Mouse (Mus musculus) intestine, postnatal 0 days (tissue): ENCODE results near the gene Zbed3. TPM values are rescaled to one million over a fixed set of nuclear protein-coding genes. Genes with fewer than 3 reads are reported as not detected.
"Not testable (repeated sequence)": the region's sequence is repeated elsewhere in the genome, so short reads cannot be mapped to it uniquely, and the experiment has no call there.

ENCODE experiments used
- ATAC-seq: fragments of 200-750 bp; cut with Nextera tagmentation; 2 replicates; pipeline ENCODE4 v1.8.0; 2017; ENCODE audit warnings: mild to moderate bottlenecking, moderate TSS enrichment, moderate library complexity
- H3K27ac ChIP-seq: fragments of 300-500 bp; sonication (generic); 2 replicates; pipeline ENCODE4 v1.5.1; 2014; ENCODE audit warnings: mild to moderate bottlenecking, low read depth, low read length, moderate library complexity
- H3K27me3 ChIP-seq: fragments of 300-500 bp; sonication (generic); replicated peaks from 2 replicates; pipeline ENCODE4 v1.6.1; 2014; ENCODE audit warnings: low read length, mixed read lengths; ENCODE audit not compliant: control insufficient read depth, insufficient read depth
- H3K36me3 ChIP-seq: fragments of 300-500 bp; sonication (generic); 2 replicates; pipeline ENCODE4 v1.6.1; 2014; ENCODE audit warnings: mild to moderate bottlenecking, moderate library complexity; ENCODE audit not compliant: control insufficient read depth, insufficient read depth
- H3K4me1 ChIP-seq: fragments of 300-500 bp; sonication (generic); replicated peaks from 2 replicates; pipeline ENCODE4 v1.6.1; 2014; ENCODE audit warnings: antibody characterized with exemption, low read length, mixed read lengths; ENCODE audit not compliant: control insufficient read depth, insufficient read depth
- H3K4me2 ChIP-seq: fragments of 300-500 bp; sonication (generic); replicated peaks from 2 replicates; pipeline ENCODE4 v1.6.1; 2014; ENCODE audit warnings: low read depth, mild to moderate bottlenecking, moderate library complexity
- H3K4me3 ChIP-seq: fragments of 300-500 bp; sonication (generic); 2 replicates; pipeline ENCODE4 v1.5.1; 2014; ENCODE audit warnings: low read depth, low read length
- H3K9ac ChIP-seq: fragments of 300-500 bp; sonication (generic); 2 replicates; pipeline ENCODE4 v1.6.1; 2014; ENCODE audit warnings: mild to moderate bottlenecking, low read depth, low read length
- H3K9me3 ChIP-seq: fragments of 300-500 bp; sonication (generic); 2 replicates; pipeline ENCODE4 v1.6.1; 2016; ENCODE audit warnings: mixed run types; ENCODE audit not compliant: control insufficient read depth
- CTCF ChIP-seq: sonication (generic); IDR thresholded peaks from 2 replicates; pipeline ENCODE4 v1.5.1; 2016; ENCODE audit warnings: low read depth, mild to moderate bottlenecking, control low read depth, antibody characterized with exemption, moderate library complexity
- WGBS: fragments of 180-500 bp; shearing (Covaris S2); extraction: QIAGEN DNeasy Blood & Tissue Kit; methylation state at CpG from one replicate; pipeline ENCODE4 v1.1.7; 2014; 5-methylcytosine and 5-hydroxymethylcytosine counted together
- polyA plus RNA-seq: library from polyadenylated mRNA; unstranded; fragments of >200 nt; fragmentation: Nextera tagmentation; extraction: Ambion mirVana; gene quantifications from 2 replicates; pipeline ENCODE4 v1.2.1, GENCODE M21; 2015

Gene Zbed3
- polyA plus RNA-seq, 1 experiment from 2014 or later, result 20.9 TPM

DNA sequence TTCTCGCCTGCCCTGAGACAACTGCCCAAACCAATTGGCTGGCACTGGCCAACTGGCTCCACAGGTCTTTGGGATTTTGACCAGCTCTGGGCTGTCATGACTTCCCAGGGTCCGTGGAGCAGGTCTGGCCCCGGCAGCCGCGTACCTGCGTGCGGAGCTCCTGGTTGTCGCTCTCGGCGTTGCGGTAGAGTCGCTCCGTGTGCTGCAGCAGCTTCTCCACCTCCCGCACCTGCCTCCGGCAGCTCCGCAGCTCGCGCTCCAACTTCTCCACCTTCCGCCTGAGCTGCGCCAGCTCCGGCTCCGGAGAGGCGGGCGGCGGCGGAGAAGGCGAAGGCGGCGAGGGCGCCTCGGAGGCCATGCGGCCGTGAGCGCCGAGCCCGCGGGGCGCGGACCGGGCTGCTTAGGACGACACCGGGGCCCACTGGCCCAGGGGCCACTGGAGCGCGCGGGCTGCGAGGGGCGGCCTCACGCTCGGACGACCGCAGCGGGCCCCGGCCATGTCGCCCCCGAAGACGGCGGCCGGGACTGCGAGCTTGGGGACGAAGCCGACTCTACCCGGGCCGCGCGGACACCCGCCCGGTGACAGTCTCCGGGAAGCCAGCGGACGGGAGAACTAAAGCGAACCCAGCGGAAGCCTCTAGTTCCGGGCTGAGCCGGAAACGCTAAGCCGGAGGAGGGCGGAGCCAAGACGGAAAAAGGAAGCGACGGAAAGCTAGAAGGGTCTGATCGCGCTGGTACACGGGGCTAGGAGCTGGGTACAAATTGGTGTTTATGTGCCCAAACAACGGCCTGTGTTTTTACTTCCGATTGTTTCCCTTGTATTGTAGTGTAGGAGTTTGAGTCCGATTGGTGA is 51.5 kb downstream of the Zbed3 start, which contains the start of gene Aggf1:
Aggf1 (minus strand) TSS at position 652 of the 853 bp plus-strand sequence.
- peak within 1 kb of the TSS; percentile 98 for H3K9ac ChIP-seq
- peaks cover 13% of the 10 kb centered on the region for H3K36me3 ChIP-seq
- ATAC-seq, result peak; percentile 93
- under 1% methylated on average over 86 of the region's 86 CpGs for WGBS
- 0 out of 2 replicates have a peak, but pooled peaks cover 3% of the 10 kb centered on the region for H3K4me1 ChIP-seq
- peak within 1 kb of the TSS; percentile 96 for H3K27ac ChIP-seq
- H3K4me2 ChIP-seq, result peak within 1 kb of the TSS; percentile 79
- no peak for TF ChIP-seq CTCF
- H3K9me3 ChIP-seq, result no peaks in the 10 kb centered on the region
- no peaks in the 10 kb centered on the region for H3K27me3 ChIP-seq
- peak within 1 kb of the TSS; percentile 96 for H3K4me3 ChIP-seq

DNA sequence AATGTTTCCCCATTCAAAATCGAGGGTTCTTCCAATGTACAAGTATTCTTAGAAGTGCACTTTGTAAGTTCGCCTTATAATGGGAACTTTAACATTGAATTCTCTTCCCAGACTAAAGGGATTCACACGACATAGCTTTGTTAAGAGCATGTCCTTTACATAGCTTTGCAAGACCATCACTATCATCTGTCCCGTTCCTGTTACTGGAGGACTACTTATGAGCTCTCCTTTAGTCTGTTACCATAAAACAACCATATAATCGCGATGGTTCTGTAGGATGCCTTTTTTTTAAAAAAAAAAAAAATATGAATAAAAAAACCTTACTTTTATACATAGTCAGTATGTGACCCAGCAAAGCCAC is 52.1 kb downstream of the Zbed3 start:
- Histone ChIP-seq H3K9ac (peak overlapping the region; percentile 98), H3K27ac (peak overlapping the region; percentile 96; the same call in 1 of the 2 replicates)

DNA sequence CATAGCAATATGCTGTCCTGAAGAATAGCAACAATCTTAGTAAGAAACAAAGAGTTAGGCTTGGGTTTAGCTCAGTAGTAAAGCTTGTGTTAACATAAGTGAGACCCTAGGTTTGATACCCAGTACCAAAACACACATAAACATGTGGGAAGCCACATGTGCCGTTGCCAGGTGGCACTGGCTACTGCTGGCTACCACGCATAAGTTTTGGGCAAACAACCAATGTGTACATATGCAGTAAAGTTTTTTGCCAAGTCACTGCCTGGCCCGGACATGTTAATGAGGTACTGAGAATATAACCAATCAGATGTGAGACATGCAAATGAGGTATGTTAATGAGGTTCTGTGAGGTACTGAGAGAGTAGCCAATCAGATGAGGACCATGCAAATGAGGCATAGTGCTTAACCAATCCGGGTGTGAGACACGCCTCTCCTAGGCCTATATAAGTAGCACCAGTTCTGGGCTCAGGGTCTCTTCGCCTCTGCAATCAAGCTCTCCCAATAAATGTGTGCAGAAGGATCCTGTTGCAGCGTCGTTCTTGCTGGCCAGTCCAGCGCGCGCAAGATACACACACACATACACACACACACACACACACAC is 53.4 kb downstream of the Zbed3 start:
- not testable (repeated sequence) for H3K9me3 ChIP-seq, H3K4me3 ChIP-seq, H3K4me2 ChIP-seq, H3K36me3 ChIP-seq, H3K9ac ChIP-seq, ATAC-seq, H3K27ac ChIP-seq, H3K4me1 ChIP-seq, H3K27me3 ChIP-seq
- WGBS, result 95% methylated on average over 11 of the region's 11 CpGs

More for the DNA sequence above, 52.1 kb downstream of the Zbed3 start:
- Histone ChIP-seq H3K4me2 (peak overlapping the region; percentile 79), H3K9me3 (no peaks in the 10 kb centered on the region), H3K4me3 (peak overlapping the region; percentile 96), H3K27me3 (no peaks in the 10 kb centered on the region), H3K36me3 (peaks cover 6% of the 10 kb centered on the region), H3K4me1 (0 out of 2 replicates have a peak, but pooled peaks cover 3% of the 10 kb centered on the region)
- WGBS, result 24% methylated on average over 6 of the region's 6 CpGs
- no peak for TF ChIP-seq CTCF
- no peak for ATAC-seq

DNA sequence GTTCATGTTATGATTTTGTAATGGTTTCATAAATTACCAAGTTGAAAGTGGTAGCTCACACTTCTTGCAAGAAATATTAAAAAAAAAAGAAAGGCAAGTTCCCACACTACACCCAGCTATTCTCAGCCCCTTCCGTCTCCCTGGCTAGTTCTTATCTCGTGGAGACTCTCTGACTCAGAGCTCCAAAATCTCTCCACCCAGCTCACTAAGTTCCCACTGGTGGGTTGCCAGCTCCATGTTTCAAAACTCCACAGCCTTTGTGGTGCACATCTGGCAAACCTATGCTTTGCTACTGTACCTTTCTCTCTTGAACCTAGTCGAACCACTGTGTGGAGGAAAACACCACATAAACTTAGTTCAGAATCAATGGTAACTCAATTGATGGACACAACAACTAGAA is 55.3 kb downstream of the Zbed3 start:
- Histone ChIP-seq H3K4me2 (no peak overlapping the region), H3K9ac (no peak overlapping the region), H3K36me3 (no peaks in the 10 kb centered on the region), H3K27me3 (no peaks in the 10 kb centered on the region), H3K27ac (no peak overlapping the region), H3K4me1 (0 out of 2 replicates have a peak, but pooled peaks cover 3% of the 10 kb centered on the region), H3K9me3 (no peaks in the 10 kb centered on the region), H3K4me3 (no peak overlapping the region)
- 68% methylated on average over 3 of the region's 3 CpGs for WGBS
- ATAC-seq, result no peak
- no peak for TF ChIP-seq CTCF

DNA sequence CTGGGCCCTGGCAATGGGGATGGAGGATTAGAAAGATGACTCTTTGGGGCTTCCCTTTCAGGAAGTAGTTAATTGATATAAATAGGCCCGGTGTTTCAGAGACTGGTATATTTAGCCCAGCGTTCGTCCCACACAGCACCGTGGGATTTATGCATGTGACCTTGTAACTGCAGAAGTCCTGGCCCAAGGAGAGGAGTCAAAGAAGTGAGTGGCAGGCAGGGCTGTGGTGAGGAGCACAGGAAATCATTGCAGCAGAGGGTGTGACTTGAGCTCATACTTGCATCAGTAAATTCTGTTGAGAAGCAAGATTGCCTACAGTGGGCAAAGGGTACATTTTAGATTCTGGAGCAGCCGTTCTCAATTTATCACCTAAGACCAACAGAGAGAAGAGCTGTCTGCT is 59.0 kb downstream of the Zbed3 start:
- no peak for ATAC-seq
- Histone ChIP-seq H3K27ac (no peak overlapping the region), H3K4me1 (no peaks in the 10 kb centered on the region), H3K36me3 (no peaks in the 10 kb centered on the region), H3K4me3 (no peak overlapping the region), H3K9me3 (no peaks in the 10 kb centered on the region), H3K4me2 (no peak overlapping the region), H3K9ac (no peak overlapping the region), H3K27me3 (no peaks in the 10 kb centered on the region)
- 74% methylated on average over 5 of the region's 5 CpGs for WGBS
- TF ChIP-seq CTCF, result no peak

Other genes starting within 250 kb of the Zbed3 start
- gene Pde8b, start 73.3 kb upstream of the Zbed3 start, polyA plus RNA-seq, result 6.2 and 6.9 TPM in 2 replicates
- gene Aggf1, start 51.7 kb downstream of the Zbed3 start, polyA plus RNA-seq, result 19.6 and 21.1 TPM in 2 replicates
- gene Crhbp, start 121.3 kb downstream of the Zbed3 start, polyA plus RNA-seq, result not detected in 2 replicates
- gene S100z, start 155.1 kb downstream of the Zbed3 start, polyA plus RNA-seq, result 2.0 and 2.1 TPM in 2 replicates
- 32.6 and 36.4 TPM in 2 replicates for gene F2rl1, start 201.6 kb downstream of the Zbed3 start, polyA plus RNA-seq